Mouse (Mus musculus) thymus, adult 2 months (tissue): Measurements from ENCODE around the gene Crhr2.

ENCODE experiments used
- CTCF ChIP-seq: fragments of 200-500 bp; IDR thresholded peaks from 2 replicates; pipeline ENCODE4 v1.5.1; 2012; ENCODE audit warnings: mild to moderate bottlenecking, control low read depth, low read length, moderate library complexity, borderline replicate concordance; ENCODE audit not compliant: control insufficient read depth, poor library complexity, insufficient read depth; ENCODE audit errors: extremely low read depth
- POLR2A ChIP-seq: fragments of 200-500 bp; IDR thresholded peaks from 2 replicates; pipeline ENCODE4 v1.6.1; 2012; ENCODE audit warnings: mild to moderate bottlenecking, low read length, control low read depth, moderate library complexity; ENCODE audit not compliant: control insufficient read depth, poor library complexity, insufficient read depth; ENCODE audit errors: extremely low read depth

GRCm38 (mm10) chr6:55061328-55061727, 71.5 kb downstream of the Crhr2 start:
- TF ChIP-seq POLR2A = no peak
- no peak for TF ChIP-seq CTCF
